Mouse (Mus musculus): ENCODE data around the gene Zfp687.

- TF ChIP-seq CTCF (IDR thresholded peaks at IDR 0.05; ENCODE audit: low read depth, low read length) (no peak), POLR2A (IDR thresholded peaks at IDR 0.05; ENCODE audit: extremely low read depth, insufficient read depth, low read length) (no peak)
Measured at GRCm38 (mm10) chr3:95047914-95048313, 32.7 kb upstream of the Zfp687 start.
